Mouse (Mus musculus) cerebellum, postnatal 14 days (tissue): ENCODE measurements around the gene Knop1.
A peak's percentile ranks its signal among the peaks of the same experiment; 100 is the strongest.

Experiments used
- DNase-seq, 2 experiments: peaks; one replicate each; pipeline ENCODE4 v3.0.0; 2021; ENCODE audit warnings: mixed read lengths in 2 of 2

Knop1 gene

DNA sequence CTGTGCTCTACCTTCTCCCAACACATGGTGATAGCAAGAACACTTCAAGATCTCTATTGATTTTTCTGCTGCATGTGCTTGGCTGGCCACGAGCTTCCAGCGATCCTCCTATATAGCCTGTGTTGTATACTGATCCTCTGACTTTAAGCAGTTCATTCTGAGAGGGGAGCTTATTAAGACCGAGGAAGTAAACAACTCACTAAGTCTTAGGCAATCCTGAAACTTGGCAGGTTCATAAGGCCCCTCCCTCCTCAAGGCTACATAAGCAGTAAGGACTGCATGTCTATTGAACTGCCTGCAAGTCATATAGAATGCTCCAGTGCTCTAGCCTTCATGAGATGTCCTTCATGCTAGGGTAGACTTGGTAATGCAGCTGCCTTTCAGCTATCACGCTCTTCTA lies 9.7 kb downstream of the Knop1 start:
- no peak for DNase-seq

DNA sequence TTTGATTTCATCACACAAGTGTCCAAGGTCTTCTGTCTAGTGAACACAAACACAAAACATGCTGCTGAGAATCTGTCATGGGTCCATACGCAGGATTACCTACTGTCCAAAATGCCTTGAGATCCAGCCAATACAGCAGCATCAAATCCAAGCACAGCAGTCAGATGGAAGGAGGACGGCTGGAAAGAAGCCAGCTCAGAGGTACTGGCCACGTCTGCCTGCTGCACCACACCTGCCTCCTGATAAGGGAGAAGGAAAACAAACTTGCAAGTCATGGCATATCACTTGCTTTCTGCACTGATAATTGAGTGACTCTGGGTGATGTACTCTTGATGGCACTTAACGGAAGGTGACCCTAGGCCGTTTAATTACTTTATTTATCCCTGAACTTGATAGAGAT lies 10.9 kb downstream of the Knop1 start:
- no peak for DNase-seq

DNA sequence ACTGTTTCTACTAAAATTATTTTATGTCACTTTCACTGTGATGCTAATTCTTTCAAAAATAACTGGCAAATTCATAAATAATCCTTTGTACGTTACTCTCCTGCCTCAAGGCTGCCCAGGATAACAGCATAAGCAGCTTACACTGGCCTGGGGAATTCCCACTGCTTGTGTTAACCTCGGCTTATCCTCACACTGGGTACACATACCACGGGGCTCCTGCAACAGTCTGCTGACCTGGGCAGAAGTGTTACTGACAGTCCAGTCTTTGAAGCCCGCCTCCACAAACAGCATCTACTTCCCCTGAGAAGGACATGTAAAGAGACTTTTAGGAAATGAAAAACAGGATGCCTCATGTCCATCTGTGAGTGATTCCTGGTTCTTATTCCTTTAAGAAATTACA lies 13.1 kb downstream of the Knop1 start:
- no peak for DNase-seq

DNA sequence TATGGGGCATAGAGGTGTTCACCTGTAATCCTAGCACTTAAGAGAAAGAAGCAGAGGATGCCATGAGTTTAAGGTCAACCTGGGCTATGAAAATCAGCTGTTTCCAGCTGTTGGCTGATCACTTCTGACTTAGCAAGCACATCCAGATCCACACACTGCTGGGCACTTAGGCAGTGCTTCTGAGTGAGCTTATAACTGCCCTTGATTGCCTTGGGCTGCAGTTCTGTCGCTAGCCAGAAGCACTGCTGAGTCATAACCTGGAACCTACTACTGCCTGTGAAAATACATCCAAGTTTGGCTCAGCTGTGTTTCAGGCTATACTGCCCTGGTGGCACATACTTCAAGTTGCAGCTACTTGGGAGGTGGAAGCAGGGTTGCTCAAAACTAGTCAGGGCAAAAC lies 14.3 kb downstream of the Knop1 start:
- DNase-seq = peak in 1 of 2 experiments; percentile 61

DNA sequence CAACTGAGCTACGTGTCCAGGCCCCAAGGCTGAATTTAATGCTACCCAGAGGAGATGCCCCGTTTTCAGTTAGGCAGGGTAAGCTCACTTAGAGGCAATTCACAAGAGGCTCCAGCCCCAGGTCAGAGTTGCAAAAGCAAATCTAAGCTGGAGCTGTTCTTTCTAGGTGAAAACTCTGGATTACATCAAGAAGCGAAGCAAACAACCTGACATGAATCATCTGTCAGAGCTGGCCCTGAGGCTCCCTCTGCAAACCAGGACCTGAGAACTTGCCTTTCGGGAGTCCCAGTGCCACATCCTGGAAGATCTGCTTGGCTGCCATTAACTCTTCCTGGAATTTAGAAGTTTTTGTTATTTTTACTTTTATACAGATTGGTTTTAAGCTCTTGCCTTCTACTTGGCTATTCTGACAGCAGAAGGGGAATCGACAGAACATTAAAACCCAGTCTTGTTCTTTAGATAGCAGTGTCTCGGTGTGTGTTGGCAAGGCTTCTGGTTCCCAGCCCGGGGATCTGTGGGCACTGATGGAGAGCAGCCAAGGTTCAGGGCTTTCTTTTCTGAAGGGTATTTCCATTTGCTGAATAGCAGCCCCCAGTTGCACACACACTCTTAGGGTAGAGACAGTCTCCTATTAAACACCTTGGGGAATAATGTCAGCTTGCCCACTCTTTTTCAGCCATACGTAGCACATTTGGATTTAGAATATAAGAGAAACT lies 14.9 kb downstream of the Knop1 start:
- peak; percentile 76 to 89 for DNase-seq

DNA sequence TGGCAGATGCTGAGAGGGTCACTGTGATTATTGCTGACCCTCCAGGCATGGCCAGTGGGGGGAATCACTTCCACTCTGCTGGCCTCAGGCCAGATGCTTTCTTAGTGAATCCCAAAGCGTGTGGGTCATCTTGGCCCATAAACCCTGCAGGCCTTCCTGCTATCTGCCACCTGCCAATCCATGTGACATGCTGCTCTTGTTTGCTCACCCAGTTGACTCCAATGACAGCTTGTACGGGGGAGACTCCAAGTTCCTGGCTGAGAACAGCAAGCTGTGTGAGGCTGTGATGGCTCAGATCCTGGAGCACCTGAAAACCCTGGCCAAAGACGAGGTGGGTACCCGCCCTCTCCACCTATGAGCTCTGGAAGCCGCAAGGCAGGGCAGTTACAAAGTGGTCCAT lies 18.2 kb downstream of the Knop1 start:
- peak; percentile 71 to 77 for DNase-seq

DNA sequence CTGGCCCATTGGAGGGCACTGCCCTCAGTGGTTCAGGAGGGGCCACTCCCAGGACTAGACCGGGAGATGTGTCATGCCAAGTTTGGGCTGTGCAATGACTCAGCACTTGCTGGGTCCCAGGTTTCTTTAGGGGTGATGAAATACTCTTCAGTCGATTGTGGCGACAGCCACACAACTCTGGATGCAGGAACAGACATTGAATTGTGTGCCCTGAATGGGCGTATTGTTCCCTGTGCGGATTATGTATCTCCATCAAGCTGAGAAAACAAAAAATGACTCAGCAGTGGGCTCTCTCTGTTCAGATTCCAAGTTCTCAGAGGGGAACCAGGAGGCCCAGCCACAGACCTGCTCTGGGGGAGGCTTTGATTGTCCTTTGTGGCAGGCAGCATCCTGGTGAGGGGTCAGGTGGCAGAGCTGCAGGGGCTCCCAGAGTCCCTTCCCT lies 28.1 kb downstream of the Knop1 start:
- no peak for DNase-seq

DNA sequence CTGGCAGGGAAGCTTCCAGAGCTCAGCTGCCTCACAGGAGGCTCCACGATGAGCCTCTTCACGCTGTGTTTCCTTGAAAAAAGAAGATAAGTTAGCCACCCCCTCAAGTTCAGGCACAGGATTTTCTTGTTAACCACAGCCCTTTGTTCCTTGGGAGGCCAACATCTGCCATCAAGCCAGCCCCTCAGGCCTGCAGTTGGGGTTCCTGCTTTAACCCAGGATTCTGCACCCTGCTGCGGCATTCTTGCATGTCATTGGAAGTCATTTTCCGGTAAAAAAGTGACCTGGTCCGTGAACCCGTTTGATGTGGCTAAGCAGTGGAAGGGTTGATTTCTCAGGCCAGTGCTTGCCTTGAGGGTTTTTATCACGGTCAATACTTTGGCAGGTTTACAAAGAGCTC lies 31.6 kb downstream of the Knop1 start:
- no peak for DNase-seq

DNA sequence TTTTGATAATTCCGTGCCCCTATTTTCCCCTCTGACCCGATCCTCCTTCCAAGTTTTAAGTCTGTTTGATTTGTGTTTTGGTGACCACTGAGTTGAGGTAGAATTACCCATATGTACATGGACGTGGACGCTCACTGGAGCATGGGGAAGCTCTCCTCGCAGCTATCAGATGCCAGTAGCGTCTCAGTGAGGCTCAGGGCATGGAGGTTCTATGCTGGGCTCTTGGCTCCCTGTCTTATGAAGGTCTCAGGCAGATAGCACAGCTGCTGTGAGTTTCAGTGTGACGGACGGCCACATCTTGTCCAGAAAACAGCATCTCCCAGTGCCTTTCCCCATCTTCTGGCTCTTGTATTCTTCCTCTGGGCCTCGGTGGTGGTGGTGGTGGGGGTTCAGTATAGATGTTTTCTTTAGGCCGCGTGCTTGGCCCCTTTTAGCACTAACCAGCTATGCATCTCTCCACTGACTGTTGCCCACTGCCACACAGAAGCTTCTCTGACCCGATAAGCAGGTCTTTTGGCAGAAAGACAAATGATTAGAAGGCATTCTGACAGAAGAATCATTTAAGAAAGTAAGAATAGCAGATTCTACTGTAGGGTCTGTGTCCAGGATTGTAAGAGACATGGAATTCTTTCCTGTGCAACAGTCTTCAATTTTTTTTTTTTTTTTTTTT lies 34.0 kb downstream of the Knop1 start:
- DNase-seq = no peak

DNA sequence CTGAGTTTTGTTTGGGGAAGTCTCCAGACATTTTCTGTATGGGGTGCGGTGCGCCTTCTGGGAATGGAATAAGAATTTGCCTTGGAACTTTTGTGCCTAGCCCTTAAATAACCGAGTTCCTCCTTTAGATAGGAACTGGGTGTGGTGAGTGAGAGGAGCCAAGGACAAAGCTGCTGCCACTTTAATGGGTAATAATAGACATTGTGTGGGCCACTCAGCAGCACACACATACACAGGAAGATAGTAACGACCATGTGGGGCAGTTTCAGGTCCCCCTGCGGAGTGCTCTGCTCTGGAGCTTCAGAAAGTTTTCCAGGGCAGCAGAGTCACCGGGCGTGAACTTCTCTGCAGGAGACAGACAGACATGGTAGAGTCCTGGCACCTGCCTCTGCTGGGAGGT lies 34.7 kb downstream of the Knop1 start:
- no peak for DNase-seq

DNA sequence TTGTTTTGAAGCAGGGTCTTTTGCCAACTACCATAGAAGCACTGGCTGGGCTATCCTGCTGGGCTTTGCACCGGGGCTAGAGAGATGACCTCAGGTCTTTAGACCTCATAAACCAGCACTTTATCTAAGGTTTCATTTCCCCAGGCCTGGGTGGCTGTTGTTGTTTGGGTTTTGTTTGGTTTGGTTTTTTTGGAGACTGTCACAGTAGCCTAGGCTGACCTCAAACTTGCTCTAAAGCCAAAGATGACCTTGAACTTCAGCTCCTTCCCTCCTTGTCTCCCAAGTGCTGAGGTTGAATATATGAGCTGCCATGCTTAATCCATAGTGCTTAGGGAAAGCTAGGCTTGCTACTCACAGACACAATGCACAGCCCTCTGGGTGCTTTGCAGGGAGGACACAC lies 36.4 kb downstream of the Knop1 start:
- DNase-seq = no peak

DNA sequence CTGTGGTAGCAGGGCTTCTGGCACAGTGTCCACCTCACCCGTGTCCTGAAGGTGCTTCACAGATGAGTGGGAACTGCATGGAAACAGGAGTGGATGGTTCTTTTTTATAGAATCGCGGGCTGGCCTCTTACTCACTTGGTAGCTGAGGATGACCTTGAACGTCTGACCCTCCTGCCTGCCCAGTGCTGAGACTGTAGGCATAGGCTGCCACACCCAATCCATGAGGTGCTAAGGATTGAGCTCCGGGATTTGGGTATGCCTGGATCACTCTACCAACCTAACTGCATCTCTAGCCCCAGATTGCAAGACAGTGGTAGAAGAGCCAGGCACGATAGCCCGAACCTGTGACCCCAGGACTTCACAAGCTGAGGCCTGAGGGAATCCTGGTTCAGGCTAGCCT lies 38.3 kb downstream of the Knop1 start:
- DNase-seq = no peak

DNA sequence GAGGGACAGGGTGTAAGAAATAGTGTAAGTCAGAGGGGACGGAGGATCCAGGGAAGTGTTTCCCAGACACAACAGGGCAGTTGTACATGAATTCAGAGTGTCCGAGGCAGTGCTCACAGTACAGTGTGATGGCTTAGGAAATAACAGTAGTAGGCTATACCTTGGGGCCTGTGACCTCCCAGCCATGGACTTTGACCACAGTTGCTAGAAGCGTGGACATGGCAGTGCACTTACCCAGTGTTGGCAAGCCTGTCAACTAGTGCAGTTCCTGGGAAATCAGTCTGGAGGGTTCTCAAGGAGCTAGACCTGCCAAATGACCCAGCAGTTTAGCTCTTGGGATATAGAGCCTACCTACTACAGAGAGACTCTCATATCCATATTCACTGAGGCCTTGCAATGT lies 39.8 kb downstream of the Knop1 start:
- DNase-seq = no peak

DNA sequence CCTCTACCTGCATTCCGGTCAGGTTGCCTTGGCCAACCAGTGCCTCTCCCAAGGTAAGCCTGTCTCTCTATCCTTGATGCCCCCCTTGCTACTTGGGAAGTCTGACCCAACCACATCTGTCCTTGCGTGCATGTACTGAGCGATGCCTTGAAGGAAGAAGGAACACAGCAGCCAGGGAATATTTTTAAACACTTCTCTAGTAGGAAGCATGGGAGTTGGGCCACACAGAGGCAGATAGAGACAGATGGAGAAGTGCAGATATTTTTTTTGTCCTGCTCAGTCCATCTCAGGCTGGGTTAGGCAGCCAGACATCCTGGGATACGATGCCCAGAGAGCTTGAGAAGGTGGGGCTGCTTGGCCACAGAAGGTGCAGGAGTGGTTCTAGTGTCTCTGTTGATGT lies 42.5 kb downstream of the Knop1 start:
- DNase-seq = no peak

DNA sequence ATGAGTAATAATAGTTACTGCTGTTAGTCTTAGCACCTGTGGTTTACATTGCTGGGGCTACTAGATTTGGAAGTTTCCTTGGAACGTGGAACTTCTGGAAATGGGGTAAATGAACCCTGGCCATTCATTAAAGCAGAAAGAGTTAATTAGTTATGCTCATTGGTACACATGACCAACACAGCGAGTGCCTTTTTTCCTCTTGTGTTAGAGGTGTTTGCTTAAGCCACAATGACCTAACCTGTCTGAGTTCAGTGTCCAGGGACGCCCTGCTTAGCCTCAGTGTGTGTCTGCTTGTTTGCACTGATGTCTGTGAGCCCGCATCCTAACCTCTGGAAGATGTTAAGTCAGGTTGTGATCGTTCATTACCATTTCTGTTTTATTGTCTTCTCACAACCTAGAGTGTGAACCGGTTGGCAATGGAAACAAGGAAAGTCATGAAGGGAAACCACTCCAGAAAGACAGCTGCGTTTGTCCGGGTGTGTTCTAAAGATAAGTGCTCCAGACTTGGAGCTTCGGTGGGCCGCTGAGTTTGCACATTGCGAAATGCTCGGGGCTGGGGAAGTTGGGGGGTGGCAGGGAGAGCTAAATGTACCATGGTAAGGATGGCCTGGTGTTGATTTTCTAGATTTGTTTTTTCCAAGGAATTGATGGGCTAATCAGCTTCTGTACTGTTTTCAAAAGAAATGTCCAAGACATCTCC lies 44.5 kb downstream of the Knop1 start:
- DNase-seq = no peak

DNA sequence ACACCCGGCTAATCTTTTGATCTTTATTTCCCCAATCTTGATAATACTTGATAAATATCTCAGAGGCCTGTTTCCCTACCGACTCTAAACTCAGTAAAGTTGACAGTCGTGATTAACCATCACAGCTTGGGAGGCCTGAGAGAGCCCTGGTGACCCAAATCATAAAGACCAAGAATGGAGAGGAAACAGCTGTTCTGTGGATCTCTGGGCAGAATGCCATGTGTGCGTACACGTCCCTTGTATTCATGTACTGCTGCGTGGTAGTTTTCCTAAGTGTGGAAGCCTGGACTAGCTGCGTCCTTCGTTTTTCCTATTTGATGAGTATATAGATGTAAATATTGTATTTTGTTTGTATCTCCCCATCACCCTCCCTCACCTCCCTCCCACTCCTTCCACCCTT lies 48.2 kb downstream of the Knop1 start:
- DNase-seq = no peak

DNA sequence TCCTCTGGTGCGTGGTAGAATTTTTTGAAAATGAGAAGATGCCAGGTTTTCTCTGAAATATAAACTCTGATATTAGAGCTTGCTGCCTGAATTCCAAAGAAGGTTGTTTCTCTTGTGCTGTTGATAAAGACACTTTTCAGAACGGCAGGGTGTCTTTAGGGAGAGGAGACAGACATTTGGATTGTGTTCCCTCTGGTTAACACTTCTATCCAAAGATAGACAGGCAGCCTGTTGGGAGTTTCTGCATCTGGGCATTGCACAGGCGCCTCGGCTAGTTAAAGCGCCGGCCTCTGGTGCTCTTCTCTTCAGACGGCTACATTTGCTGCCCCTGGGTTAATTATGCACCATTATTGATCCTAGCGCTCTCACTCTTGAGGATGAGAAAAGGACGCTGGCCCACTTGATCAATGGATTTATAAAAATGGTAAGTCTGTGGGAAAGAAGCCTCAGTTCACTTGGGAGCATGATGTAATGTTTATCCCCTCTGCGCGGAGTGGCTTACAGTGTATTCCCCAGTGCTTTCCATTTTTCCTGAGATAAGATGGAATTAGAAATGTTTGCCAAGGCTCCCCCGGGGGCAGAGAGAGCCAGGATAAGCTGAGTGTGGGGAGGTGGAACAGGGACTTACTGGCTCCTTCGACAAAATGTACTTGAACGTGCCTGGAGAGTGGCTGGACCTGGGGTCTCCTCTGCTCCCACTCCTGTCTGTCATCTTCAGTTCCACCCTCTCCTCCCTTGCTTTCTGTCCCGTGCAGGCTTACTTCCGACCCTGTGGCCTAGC lies 49.2 kb downstream of the Knop1 start:
- DNase-seq = no peak

DNA sequence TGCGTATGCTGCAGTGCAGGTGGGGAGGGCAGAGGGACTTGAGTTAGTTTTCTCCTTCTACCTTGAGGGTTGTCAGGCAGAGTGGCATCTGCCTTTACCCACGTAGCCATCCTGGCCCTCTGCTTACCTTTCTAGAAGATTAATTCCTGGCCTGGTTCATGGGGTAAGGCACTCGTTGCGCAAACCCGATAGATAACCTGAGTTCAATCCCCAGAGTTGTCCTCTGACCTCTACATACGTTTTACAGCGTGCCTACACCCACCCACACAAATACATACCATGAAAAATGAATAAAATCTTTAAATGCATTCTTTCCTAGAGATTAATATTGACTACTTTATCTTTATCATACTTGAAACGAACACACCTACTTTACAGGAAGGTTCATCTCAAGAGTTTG lies 52.6 kb downstream of the Knop1 start:
- DNase-seq = no peak

DNA sequence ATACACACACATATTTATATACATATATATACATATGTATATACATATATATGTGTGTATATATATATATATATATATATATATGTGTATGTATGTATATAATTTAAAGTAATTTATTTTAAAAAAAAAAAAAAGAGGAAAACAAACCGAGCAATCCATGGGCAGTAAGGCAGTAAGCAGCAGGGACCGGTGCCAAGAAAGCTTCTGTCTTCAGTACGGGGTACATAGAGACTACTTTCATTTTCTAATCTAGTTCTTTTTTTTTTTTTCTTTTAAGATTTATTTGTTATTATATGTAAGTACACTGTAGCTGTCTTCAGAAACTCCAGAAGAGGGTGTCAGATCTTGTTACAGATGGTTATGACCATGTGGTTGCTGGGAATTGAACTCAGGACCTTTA lies 54.3 kb downstream of the Knop1 start:
- DNase-seq = peak in 1 of 2 experiments; percentile 38

DNA sequence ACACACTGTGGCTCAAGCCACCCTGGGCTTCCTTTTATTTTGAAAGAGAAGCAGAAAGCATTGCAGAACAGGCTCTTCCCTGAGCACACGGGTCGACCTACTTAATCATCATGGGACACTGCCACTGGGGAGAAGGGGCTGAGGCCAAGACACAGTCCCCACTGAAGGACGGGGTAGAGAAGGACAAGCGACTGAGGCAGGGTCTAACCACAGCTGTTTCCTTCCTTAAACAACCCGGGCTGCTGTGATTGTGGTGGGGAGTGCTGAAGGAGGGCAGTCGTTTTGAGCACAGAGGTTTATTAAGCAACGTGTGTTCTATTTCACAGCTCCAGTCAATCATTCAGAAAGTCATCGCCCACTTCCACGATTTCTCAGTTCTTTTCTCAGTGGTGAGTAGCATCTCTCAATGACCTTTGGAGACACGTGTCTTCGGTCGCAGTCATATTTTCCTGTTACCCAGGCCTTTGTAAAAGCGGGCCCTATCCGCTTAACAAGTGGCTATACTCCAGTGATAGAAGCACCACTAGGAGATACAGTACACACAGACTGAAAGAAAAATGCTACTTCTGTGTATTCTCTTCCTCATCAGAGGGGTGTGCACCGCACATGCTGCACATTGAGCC lies 55.8 kb downstream of the Knop1 start:
- no peak for DNase-seq

DNA sequence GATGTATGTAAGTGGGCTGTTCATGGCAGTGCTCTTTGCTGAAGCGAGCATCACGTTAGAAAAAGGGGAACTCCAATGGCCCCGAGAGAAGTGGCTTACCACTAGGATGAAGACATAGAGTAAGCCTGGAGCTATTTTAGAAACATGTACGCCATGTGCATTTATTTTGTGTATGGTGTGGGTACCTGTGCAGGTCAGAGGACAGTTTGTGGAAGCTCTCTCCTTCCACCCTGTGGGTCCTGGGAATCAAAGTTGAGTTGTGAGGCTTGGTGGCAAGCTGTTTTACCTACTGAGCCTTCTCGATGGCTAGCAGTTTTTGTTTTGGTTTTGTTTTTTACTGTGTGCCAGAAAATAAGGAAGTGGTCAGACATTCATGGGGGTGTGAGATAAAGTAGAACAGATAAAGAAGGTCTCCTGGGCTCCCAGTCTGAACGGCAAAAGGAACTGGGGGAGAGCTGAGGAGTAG lies 57.9 kb downstream of the Knop1 start:
- no peak for DNase-seq

DNA sequence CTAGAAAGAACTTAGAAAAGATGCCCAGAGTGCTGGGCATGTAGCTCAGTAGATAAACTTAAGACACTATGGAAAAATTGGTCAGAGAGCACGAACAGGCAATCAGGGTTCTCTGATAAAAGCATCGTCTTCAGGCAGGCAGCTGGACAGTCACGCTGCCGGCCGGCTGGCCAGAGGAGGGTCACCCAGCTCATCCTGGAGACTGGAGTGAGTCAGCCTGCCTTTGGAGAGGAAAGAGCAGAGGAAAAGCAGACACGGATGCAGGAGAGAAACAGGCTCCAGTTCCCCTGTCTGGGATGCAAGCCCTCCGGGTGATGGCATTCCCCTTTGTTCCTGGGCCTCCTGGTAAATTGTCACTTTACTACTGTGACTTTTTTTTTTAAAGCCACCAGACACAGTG lies 58.5 kb downstream of the Knop1 start:
- DNase-seq = no peak

DNA sequence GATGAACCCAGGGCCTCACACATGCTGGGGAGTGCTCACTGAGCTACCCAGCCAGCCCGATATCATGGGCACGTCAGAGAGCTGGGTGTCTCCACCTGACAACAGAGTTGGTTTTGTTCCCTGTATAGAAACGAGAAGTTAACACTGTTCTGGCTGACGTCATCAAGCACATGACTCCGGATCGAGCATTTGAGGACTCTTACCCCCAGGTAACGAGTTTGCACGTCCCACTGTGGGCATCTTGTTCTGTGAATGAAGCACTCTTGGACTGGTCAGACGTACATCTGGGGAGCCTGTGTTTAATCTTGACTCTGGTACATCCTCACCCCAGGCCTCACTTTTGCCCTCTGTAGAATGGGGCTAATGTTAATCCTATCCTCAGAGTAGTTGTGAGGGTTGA lies 59.2 kb downstream of the Knop1 start:
- no peak for DNase-seq
